Mouse (Mus musculus) cerebellum, adult 9-11 months (tissue): ENCODE results near the gene Zfp760.
"Not testable (repeated sequence)": the region's sequence is repeated elsewhere in the genome, so short reads cannot be mapped to it uniquely, and the experiment has no call there.

ENCODE experiments used
- DNase-seq: peaks from one replicate; pipeline ENCODE4 v3.0.0; 2022

Gene Zfp760

GRCm38 (mm10) chr17:21707343-21707996 is at the start of gene Zfp760:
Gene Zfp760, plus strand, starts transcription at chr17:21707741.
- peak; percentile 84 for DNase-seq

GRCm38 (mm10) chr17:21678826-21679225 is 28.7 kb upstream of the Zfp760 start:
- DNase-seq, result not testable (repeated sequence)

- peak; percentile 85 for DNase-seq
Measured at GRCm38 (mm10) chr17:21679273-21680018, 28.1 kb upstream of the Zfp760 start.

- not testable (repeated sequence) for DNase-seq
Measured at GRCm38 (mm10) chr17:21680019-21680376, 27.5 kb upstream of the Zfp760 start.

GRCm38 (mm10) chr17:21691560-21691959 is 16.0 kb upstream of the Zfp760 start, which contains the start of gene Gm10226:
Gene Gm10226, plus strand, starts transcription at chr17:21691860.
- DNase-seq, result no peak

DNA sequence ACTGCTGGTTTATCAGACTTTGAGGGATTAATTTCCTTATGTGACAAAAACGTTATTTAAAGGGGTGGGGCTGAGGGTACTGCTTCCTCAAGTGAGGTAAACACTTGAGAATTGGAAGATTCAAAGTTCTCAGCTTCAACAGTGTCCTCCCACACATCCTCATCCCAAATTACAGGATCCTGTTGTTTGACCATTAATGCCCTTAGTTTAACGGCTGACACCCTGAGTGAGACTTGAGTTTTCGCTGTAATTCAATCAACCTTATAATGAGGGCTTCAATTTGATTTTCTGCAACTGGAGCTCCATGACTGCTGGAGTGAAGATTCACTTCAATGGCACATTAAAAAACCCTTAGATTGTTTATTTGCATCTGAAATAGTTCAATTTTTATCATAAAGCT is 14.2 kb upstream of the Zfp760 start:
- DNase-seq, result no peak

- no peak for DNase-seq
Measured at GRCm38 (mm10) chr17:21696073-21696472, 11.5 kb upstream of the Zfp760 start.

DNA sequence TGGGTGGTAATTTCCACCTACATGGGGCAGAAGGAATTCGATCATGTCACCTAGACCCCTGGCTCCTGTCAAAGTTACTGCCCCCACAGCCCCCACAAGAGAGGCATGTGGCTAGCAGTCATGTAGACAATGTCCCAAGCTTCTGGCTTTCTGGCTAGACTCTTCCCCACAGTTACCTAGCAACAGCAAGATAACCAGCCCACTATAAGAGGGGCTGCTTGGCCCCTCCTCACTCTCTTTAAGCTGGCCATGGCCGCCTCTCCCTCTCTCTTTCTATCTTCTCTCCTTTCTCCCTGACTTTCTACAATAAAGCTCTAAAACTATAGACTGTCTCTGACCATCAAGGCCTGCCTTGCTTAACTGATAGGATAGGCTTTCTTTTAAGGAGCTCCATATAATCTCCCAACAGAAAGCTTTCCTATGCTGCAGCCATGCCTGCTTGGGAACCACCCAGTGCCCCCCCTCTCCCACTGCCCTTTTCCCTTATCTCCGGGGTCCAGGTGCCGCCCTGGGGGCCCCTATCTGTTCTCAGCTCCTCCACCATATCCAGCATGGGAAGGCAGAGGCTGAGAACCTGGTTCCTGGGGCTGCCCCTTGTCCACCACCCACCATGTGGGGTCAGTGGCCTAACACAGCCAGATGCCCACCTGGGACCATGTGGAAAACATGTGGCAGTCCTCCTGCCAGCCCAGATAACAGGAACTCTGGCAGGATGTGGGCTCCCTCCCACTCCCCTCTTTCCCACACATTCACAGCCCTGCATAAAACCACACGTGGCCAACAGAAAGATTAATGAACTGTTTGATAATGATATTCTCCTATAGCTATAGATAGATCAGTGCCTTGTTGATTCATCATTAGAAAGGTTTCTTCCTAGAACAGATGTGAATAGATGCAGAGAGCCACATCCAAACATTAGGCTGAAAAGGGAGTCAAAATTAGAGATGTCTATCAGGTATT is 5.0 kb upstream of the Zfp760 start:
- DNase-seq, result no peak

DNA sequence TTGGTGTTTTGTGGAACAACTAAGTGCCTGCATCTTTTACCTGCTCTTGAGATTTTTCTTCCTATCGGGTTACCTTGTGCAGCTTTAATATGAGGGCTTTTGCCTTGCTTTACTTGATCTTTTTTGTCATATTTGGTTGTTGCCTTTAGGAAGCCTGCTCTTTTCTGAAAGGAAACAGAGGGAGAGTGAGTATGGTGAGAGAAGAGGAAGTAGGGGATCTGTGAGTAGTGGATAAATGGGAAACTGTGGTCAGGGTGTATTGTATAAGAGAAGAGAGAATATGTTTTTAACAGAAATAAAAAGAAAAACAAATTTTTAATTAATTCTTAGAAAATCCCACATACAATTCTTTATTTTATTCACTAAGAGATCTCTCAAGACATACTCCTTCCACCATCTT is 4.1 kb upstream of the Zfp760 start:
- DNase-seq, result no peak

- DNase-seq, result no peak
Measured at GRCm38 (mm10) chr17:21708401-21708800, 860 bp downstream of the Zfp760 start.

DNA sequence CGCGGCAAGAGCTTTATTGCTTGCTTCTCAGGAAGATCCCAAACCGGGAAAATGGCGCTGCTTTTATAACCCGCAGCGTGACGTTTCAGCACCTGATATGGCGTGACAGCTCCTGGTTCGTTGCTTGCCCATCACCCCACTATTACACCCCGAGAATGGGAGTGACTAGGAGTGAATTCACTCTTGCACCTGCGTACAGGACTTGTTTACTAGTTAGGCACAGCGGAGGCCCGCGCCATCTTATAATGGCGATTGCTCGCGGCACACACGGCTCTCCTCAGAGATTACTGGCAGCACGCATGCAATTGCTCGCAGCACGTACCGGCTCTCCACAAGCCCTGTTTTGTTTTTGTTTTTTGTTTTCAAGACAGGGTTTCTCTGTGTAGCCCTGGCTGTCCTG is 23.0 kb downstream of the Zfp760 start, which contains the start of gene Zfp229:
Zfp229 (plus strand) TSS at position 301 of the 400 bp plus-strand sequence.
- not testable (repeated sequence) for DNase-seq

DNA sequence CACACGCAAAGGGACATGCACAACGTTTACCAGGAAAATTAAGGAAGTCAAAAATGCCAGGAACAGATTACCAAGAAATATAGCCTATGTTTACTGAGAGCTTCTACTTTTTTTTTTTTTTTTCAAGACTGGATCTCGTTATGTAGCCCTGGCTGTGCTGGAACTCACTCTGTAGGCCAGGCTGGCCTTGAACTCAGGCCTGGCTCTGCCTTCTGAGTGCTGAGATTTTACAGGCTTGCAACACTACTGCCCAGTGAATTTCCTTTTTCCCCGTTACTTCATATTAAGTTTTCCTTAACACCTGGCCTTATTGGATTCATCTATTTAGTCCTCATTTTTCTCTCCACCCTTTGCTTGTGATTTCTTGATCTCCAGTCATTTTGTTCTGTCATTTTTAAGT is 25.5 kb downstream of the Zfp760 start:
- DNase-seq, result no peak

DNA sequence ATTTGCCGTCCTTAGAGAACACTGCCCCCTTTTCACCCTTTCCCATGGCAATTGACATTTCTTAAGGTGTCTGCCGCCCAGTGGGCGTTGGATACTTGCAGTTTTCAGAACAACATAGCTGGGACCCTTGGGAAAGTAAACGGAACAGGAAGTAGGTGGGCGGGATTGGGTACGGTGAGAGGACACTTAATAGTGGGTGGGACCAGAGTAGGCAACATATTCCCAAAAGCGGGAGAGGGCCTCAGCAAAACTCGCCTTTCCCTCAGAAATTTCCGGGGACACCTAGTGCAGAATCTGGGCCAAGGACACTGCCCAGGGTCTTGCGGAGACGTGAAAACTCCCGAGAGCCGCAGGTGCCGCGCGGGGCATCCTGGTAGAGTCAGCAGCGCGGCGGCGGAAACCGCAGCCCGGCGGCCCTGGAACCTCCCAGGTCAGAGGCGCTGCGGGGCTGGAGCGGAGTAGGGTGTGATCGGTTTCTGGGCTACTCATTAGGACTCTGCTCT is 26.0 kb downstream of the Zfp760 start:
- peak; percentile 73 for DNase-seq

DNA sequence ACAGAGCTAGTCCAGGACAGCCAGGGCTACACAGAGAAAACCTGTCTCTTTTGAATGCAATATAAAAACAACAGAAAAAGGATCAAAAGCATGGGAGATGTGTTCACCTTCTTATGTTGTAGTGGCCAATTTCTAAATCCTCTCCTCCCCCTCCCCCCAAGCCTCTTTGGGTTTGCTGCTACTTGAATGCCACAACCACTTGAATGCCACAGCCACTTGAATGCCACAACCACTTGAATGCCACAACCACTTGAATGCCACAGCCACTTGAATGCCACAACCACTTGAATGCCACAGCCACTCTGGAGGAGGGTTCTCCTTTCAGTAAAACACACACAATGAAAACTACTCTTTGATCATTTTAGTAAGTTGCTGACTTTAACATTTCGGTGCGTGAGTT is 45.2 kb downstream of the Zfp760 start:
- no peak for DNase-seq

GRCm38 (mm10) chr17:21753342-21754208 is 46.0 kb downstream of the Zfp760 start:
- no peak for DNase-seq

GRCm38 (mm10) chr17:21770336-21770735 is 62.8 kb downstream of the Zfp760 start:
- DNase-seq, result no peak
